Mouse (Mus musculus) neutrophil, adult 65 days (primary cell): Measurements from ENCODE around the gene Gbp3. TPM values are rescaled to one million over a fixed set of nuclear protein-coding genes. Genes with fewer than 3 reads are reported as not detected.

Experiments used
- total RNA-seq: library from RNA; stranded (reverse); gene quantifications from 2 replicates; pipeline ENCODE4 v1.2.4, GENCODE M21; 2023

Gbp3 gene
- 10.9 and 14.2 TPM in 2 replicates for total RNA-seq

GRCm38 (mm10) chr3:142559632-142560228 lies at the start of gene Gbp3:
TSS of gene Gbp3 (plus strand) at chr3:142560026.

DNA sequence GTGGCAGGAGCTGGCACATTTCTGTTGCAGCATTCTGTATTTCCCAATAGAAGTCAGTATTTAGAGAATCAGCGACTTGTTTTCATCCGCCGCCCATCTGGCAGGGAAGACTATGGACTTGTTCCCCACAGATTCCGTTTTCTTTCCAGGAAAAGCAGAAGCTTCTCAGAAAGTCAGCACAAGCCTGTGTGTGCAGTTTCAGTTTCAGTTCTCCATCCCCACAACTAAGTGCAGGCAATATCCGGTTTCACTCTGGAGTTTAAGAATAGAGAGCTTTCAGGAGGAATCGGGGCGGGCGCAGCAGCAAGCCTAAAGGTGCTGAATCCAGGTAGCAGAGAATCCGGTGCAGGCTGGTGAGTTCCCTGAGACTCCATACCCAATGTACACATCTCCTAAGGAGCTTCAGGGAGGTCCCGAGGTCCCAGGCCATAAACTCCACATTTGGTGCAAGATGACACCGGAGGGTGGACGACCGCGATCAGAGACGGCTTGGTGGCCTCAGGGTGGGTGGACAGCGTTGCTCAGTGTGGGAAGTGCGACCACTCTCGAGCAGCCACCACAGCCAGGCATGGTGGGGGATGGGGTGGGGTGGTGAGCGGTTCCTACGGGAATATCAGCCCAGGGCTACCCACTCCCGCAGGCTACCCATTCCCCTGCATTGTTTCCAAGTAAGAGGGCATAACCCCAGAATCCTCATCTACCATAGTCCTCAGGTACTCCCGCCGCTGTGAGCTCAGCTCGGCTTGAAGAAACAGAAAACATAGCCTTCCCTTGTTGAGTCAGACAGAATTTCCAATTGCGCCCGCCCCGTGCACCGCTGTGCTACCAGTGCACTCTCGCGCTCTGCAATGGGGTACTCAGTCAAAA lies 29.5 kb upstream of the Gbp3 start, which contains the start of gene Gbp7:
Gbp7 (plus strand) TSS at position 256 of the 867 bp plus-strand sequence.

GRCm38 (mm10) chr3:142594547-142594946 lies 34.7 kb downstream of the Gbp3 start, which contains the start of gene Gbp2b:
TSS of gene Gbp2b (plus strand) at chr3:142594847.

DNA sequence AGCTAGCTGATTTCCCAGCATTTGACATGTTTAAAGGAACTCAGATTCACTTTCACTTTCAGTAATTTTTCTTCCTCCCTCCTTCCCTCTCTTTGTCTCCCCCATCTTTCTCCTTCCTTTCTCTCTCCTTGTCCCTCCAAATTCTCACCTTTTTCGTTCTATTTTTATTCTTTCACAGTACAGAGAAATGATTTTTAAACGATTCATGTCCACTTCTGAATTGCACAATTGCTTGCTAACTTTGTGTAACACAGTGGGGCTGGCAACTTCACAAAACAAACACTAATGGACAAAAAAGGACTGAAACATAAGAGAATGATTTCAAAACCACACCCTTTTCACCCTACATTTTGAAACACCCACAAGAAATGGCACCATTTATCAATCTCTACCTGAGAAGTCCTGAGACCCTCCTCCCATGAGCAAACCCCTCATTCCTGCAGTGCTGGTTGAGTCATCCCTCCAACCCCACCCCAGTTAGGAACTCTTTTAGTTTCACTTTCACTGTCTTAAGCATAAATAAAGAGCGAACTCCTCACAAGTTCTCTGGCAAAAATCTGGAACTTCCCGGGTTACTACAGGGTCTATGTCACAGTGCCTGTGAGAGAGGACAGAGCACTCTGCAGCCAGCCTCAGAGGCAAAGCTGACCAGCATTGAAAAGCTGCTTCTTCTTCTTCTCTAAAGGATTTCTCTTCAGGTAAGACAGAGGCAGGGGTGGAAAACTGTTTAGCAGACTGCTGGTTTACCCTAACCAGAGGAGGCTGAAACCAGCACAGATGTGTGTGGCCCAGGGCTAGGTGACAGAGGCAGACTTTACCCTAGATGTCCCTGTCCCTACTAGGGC lies 60.5 kb downstream of the Gbp3 start, which contains the start of gene Gbp2:
Gbp2 (plus strand) TSS at position 492 of the 845 bp plus-strand sequence.

Other genes starting within 250 kb of the Gbp3 start
- gene Pdlim5, start 164.3 kb upstream of the Gbp3 start, total RNA-seq, result 66.1 and 79.4 TPM in 2 replicates
- 1.6 and 3.5 TPM in 2 replicates for gene Gbp5, start 66.0 kb upstream of the Gbp3 start, total RNA-seq
- gene Gbp7, start 29.7 kb upstream of the Gbp3 start, total RNA-seq, result 5.1 and 5.8 TPM in 2 replicates
- gene Gbp2b, start 34.8 kb downstream of the Gbp3 start, total RNA-seq, result not detected in 2 replicates
- 7.1 and 10.3 TPM in 2 replicates for gene Gbp2, start 60.6 kb downstream of the Gbp3 start, total RNA-seq
- 1.4 and 2.0 TPM in 2 replicates for gene Kyat3, start 141.0 kb downstream of the Gbp3 start, total RNA-seq
- 54.3 and 57.0 TPM in 2 replicates for gene Gtf2b, start 205.0 kb downstream of the Gbp3 start, total RNA-seq